Mouse (Mus musculus) cerebellum, postnatal 25 days (tissue): ENCODE results near the gene Gmeb1.
"Not testable (repeated sequence)": the region's sequence is repeated elsewhere in the genome, so short reads cannot be mapped to it uniquely, and the experiment has no call there.

Experiments
- DNase-seq, 2 experiments: peaks; one replicate each; pipeline ENCODE4 v3.0.0; 2021; ENCODE audit warnings: mixed read lengths in 2 of 2

Gene Gmeb1

DNA sequence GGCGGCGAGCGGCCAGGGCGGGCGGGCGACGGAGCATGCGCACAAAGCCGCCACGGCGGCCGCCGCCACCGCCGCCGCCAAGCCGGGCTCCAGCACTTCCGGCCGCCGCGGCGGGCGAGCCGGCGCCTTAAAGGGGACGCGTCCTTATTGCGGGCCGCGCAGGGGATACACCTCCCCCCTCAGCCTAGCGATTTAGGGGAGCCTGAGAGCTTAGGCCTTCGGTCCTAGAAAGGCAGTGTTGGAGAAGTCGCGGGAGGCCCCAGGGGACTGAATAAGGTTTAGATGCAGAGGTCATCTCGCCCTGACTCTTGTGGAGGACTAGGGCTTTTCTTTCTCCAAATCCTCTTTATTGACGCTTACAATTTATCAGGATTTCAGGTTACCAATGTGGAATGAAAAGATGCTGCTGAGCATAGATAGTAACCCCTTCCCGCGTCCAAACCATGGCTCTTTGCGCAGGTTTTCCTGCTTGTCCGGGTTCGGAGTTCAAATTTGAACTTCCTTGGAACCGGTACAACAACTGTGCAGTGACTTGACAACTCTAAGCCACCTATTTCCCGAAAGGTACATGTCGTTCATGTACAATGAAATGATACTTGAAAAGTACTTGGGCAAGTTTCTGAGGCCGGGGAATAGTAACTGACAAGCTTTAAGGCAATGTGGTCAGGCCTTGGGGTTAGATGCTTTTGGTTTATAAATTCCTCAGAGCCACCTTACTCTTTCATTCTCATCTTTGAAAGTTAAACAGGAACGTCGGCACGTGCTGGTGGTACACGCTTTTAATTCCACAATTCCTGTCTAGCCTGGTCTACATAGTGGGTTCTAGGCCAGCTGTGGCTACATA, at the start of gene Gmeb1:
Gene Gmeb1 (minus strand): TSS at position 89 of the 844 bp plus-strand sequence.
- DNase-seq, result peak; percentile 85 to 92

DNA sequence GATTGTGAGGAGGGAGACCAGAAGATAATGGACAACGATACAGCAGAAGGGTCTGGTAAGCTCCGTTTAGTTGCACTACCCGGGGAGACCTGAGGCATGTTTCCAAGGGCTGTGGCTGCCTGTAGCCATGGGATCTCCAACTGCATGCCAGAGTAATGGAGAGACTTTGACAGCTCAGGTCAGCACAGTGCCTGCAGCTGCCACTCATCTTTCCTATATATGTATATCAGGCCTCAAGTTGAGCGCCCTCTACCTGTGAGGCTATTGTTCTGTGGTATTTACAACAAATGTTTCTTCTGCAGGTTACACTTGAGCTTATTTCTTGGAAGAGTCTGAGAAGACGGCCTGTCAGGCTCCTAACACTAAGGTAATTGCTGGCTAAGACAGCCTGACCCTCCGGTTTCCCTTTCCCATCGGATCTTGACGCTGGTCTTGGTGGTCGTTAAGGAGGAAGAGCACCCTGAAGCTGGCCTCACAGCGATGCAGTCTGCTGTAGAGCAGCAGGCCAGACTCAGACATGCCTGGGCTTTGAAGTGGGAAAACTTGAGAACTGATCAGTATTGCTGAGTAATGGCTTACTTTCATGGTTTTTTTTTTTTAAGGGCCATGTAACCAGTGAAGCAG, 48.6 kb upstream of the Gmeb1 start:
- DNase-seq, result peak; percentile 31 to 43

DNA sequence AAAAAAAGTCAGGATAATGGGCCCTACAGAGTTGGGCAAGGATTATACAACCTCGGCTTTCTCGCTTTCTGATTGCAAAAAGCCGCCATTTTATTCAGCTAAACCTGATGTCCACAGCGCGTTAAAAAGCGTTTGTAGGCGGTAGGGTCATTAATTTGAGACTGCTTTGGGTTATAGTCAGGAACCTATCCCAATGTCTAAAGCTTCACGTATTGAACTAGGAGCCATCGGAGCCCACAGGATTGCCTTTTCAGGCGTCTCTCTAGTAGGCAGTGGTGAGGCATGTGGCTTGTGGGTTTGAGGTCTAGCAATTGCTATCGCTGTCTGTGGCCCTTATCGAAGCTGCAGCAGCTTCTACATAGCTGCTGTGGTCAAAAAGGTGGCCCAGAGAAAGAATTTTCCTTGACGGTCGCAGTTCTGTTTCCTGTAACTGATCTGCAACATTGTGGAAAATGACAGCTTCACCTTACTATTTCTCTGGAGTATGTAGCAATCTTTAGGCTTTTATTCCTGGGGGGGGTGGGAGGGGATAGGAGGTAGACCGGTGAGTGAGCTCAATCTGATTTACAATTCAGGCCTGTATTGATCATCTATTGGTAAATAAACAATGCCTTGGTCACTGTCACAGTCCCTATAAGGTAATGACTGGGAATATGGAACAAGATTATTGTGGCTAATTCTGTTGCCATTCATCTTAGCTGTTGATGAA, 47.9 kb upstream of the Gmeb1 start:
- DNase-seq, result peak; percentile 38 to 42

DNA sequence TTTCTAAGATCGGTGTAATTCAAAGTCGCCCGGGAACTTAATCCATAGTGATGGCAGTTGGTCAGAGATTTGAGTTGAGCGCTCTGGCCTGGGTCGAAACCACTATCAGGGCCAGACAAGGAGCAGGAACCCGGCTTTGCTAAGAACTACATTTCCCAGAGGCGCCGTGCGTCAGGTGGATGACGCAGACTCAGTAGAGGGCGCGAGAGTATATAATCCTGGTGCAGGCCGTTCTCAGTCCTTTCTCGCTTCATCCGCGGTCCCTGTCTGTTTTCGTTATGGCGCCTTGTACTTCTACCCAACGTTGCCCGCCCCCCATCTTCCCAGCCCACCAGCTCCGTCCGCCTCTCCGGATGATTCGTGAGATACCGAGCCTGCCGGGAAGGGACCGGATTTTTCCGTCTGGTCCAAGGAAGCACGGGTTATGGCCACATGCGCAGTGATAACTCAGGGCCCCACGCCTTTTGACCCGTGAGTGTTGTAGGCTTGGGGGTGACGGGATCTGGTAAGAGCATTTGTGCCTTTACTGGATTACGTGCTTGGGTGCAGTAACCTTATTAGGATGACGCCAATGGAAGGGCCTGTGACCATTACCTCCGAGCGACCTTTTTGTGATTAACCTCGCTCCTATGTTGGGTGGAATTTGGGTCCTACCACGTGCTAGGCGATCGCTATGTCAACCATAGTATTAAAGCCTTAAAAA, 47.2 kb upstream of the Gmeb1 start:
- DNase-seq, result peak; percentile 91 to 92

DNA sequence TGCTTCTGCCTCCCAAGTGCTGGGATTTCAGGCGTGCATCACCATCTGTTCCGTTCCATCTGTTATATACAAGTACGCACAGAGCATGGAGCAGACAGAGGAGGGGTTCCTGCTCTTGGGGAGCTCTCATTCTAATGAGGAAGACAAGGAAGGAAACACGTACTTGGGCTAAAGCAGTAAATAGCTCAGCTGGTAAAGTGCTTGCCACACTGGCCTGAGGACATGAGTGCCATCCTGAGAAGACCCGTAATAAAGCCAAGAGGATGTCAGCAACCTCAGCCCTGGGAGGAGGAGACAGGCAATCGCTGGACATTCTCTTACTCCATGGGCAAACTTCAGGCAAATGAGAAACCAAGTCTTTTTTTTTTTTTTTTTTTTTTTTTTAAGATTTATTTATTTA, 44.6 kb upstream of the Gmeb1 start:
- DNase-seq, result no peak

DNA sequence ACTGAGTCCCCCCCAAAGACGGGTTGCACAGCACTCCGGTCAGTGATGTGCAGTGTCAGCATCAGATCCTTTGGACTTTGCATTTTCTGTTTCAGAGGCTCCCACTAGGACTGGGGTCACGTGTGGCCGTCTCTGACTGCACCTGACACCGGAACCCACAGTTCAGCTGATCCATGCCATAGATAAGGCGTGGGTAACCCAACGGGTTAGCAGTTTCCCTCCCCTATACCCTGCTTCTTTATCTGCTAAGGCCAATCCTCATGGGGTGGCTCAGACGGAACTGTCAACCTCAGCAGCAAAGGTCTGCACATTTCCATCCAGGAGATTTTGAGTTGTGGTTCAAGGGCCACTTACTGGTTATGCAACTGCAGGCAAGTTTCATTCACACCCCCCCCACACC, 43.9 kb upstream of the Gmeb1 start:
- DNase-seq, result no peak

GRCm38 (mm10) chr4:132303484-132303883, 42.1 kb upstream of the Gmeb1 start:
- not testable (repeated sequence) for DNase-seq

DNA sequence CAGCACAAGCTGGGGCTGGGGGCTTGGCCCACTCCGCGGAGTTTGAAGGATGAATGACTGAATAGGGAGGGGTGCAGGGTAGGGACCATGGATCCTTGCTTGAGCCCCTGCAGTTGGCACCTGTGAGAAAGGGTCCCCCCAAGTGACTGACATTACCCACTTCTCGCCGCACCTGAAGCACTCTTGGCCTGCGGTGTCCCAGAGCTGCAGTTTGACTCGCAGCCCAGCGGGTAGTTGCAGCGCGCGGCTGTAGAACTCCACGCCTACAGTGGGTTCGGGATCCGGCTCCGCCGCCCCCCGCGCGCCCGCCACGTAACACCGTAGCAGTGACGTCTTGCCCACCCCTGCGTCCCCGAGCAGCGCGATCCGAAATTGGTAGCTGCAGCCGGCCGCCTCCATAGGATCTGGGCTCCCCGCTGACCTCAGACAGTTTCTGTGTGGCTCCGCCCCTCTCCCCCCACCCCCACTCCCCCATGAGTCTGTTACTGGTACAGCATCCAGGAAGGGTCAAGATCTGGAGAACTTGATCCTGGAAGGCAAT, 41.6 kb upstream of the Gmeb1 start, which contains the start of gene Rab42:
Gene Rab42 (minus strand): TSS at position 447 of the 541 bp plus-strand sequence.
- peak; percentile 23 to 57 for DNase-seq

DNA sequence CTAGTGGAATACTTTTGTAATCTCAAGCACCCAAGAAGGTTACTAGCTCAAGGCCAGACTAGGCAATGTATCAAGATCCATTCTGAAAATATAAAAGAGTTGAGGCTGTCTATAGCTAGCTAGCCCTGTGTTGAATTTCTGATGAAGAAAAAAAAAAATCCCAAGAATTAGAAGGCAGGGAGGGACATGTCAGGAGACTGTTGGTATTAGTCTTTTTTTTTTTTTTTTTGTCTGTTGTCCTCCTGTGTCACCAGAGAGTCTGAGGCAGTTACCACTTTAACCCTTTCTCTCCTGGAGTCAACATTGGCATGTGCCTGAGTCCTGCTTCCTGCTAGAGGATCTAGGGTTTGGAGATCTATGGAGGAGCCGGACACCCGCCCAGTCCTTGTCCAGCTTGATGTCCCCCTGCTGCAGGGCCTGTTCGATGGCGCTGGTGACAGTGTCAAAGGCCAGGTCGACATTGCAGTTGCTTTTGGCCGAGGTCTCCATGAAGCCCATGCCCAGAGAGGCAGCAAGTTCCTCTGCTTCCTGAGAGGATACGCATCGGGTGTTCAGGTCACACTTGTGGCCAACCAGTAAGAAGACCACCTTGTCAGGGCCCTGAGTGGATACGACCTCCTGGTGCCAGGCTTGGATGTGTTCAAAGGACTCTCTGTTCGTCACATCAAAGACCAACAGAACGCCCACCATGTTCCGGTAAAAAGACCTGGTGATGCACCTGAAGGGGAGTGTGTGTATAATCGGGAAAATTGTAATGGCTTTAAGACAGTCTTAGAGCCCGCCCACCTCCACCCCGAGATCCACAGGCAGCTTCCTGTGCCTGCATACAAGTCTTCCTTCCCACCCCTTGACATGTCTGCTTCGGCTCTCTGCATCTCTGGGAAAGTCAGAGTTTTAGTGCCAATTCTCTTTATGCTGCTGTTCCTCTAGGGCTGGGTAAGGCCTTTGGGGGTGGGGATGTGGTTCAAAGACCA, 40.9 kb upstream of the Gmeb1 start:
- no peak for DNase-seq

GRCm38 (mm10) chr4:132301486-132301885, 40.1 kb upstream of the Gmeb1 start:
- no peak for DNase-seq

DNA sequence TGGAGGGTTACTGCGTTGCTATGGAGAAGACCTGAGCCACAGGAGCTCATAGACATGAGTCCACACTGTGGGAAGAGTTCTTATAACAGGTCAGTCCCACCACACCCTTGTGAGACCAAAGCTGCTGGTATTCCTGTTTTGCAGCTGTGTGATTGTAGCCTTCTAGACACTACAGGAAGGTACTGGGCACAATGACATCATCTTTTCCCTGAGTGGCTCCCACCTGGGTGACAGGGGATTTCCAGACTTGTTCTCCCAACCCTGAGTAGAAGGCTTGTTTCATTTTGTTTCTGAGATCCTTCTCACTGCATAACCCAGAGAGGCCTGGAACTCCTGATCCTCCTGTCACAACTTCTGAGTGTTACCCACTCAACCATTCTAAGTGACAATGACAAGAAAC, 38.4 kb upstream of the Gmeb1 start:
- DNase-seq, result no peak

DNA sequence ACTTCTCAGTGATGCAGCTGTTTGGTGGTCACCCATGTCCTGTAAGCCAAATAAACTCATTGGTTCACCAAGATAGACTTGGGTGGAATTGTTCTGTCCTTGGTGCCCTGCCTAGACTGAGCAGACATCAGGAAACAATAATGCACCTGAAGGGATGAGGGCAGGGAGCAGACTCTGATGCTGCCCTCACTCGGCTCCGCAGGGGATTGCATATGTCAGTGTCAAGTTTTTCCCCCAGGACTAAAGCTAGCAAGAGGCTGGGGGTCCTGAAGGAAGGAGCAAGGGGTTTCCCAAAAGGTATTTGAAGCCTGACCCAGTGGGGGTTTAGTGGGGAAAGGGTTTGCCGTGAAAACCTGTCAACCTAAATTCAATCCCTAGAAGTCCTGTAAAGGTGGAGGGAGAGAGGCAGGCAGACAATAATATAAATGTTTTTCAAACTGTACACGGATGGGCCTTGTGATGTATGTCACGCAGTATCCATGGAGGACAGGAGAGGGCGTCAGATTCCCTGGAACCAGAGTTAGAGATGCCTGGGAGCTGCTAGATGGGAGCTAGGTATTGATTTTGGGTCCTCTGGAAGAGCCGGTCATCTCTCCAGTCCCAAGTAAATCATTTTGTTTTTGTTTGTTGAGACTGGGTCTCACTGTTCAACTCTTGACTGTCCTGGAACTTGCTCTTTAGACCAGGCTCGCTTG, 34.4 kb upstream of the Gmeb1 start:
- peak in 1 of 2 experiments; percentile 21 for DNase-seq

- no peak for DNase-seq
These were observed 32.4 kb upstream of the Gmeb1 start for GRCm38 (mm10) chr4:132293682-132294240.

GRCm38 (mm10) chr4:132292988-132293387, 31.6 kb upstream of the Gmeb1 start:
- DNase-seq, result peak in 1 of 2 experiments; percentile 50

GRCm38 (mm10) chr4:132291624-132292335, 30.4 kb upstream of the Gmeb1 start:
- no peak for DNase-seq

DNA sequence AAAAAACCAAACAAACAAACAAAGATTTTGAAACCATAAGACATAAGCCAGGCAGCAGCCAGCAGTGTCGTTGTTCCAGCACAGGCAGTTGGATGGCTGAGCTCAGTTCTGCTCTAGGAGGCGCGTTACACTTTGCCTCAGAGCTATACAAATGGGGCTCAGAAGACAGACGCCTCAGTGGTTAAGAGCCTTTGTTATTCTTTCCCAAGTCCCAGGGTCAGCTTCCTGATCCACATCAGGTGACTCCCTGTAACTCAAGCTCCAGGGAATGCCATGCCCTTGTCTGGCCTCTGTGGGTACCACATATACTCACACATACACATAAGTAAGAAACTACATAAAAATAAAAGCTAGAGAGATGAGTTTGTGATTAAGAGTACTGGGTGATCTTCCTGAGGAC, 29.7 kb upstream of the Gmeb1 start:
- no peak for DNase-seq

GRCm38 (mm10) chr4:132288840-132289239, 27.4 kb upstream of the Gmeb1 start:
- not testable (repeated sequence) for DNase-seq

GRCm38 (mm10) chr4:132275949-132276348, 14.5 kb upstream of the Gmeb1 start:
- DNase-seq, result no peak

DNA sequence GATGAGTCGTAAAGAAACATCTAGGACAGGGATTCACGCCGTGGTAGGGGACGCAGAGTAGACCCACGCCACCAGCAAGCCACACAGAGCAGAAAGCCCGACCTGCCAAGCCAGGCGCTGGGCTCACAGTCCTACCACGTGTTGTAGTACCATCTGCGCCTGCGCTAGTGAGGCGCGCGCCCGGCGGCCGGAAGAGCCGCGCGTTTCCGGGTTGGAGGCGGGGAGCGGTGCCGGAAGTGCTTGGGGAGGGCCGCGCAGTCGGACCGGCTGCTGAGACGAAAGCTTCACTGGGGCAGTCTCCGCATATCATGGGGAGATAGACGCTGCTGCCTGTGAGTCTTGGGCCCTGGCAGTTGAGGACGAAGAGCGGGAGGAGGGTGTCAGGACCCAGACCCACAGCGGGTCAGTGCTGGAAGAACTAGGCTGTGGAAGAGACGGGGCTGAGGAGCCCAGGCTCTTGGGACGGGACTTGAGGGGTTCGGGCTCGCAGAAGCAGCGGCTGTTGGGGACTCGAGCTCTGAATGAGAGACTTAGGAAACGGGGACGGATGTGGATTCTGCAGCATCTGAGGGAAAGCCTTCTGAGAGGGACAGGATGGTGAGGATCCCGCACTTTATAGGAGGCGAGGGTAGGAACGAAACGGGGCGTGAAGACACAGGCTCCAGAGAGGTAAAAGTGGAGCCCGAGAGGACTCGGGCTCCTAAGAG, 12.9 kb upstream of the Gmeb1 start, which contains the start of gene Taf12:
Gene Taf12 (plus strand): TSS at position 220 of the 707 bp plus-strand sequence.
- peak; percentile 93 to 96 for DNase-seq
